Mouse (Mus musculus): ENCODE measurements around the gene Frmd6.
A peak's percentile ranks its signal among the peaks of the same experiment; 100 is the strongest.

The Frmd6 gene

DNA sequence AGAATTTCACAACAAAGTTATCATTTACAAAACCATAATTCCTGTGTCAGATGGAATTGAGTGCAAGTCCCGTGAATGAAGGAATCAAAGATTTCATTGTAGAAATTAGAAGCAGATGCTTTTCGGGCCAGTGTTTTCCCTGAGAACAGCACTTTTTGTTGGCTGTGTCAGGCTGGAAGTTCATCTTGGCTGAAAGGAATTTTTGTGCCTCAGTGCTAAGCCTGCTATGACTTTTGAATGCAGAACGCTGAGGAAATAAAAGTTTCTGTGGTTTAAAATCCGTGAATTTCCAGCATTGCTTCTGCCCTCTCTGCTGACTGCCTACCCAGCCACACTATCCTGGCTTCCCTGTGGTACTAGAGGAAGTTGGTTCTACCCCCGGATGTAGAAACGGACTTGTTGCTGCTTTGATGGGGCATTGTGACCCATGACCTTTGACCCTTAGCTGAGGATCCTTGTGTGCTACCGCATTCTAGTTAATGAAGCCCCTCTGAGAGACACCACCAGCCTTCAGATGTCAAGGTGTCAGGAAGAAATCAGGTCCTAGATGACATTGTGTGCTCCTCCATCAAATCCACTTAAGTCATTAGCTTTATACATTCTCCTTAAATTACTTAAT, 26.1 kb downstream of the Frmd6 start:
- no peak for DNase-seq (ENCODE audit: low spot score)

DNA sequence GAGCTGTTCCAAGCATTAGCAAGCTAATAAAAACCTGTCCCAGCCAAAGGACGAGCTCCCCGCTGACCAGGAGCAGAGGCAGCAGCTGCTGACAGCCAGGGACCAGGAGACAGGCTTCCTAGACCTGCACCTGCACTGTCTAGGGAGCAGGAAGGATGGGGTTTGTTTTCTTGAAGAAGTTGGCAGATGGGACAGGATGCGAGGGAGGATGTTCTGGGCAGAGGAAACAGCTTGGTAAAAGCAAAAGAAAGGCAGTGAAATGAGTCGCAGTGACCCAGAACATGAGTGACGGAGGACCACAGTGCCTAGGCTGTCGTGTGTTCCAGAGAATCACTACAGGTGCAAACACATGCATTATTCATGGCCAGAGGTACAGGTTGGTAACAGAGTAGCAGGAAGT, 27.7 kb downstream of the Frmd6 start:
- DNase-seq (ENCODE audit: low spot score) = no peak

DNA sequence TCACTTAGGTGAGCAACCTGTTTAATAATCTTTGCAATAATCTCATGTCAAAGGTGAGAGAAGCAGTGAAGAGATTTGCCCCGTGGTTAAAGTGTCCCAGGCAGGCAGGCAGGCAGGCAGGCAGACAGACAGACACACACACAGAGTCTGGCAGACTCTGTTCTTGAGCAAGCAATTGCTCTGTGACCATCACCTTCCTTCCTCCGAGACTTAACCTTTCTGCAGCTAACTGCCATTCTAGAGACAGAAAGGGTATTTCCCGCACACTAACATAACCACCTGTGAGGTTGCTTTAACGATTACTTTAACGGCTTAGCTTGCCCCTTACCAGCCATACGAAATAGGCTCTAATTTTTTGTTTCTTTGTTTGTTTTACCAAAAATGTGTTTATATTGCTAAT, 30.4 kb downstream of the Frmd6 start:
- DNase-seq (ENCODE audit: low spot score) = no peak

DNA sequence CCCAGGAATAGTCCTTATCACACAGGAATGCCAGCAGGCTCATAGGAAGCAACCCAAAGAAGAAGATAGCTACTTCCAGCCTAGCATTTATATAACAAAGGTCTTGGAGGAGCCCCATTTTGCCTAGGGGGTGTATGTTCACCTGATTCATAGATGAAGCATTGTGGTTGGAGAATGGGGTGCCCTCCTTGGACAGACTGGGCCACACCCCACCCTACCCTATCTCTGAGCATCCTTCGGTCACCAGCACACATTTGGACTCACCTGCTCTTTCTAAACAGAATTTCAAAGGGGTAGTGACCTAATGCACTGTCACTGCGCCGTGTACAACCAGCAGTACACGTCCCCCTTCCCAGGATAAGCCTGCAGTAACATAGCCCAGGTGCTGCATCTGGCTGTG, 31.5 kb downstream of the Frmd6 start:
- DNase-seq (ENCODE audit: low spot score) = no peak

DNA sequence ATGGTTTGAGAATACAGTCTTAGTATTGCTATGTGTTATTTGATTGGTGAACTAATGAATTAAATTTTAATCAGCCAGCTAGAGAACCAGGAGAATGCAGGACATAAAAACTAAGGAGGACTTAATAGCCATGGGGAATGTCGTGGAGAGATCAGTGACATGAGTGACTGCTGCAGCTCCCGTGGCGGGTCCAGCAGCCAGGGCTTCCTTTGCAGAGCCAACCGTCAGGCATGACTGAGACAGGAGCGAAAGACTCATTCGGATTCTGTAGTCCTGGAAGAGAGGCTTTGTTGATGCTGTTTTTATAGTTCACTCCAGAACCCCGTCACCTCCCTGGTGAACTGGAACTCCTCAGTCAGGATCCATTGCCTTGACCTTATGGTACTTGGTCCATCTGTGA, 38.0 kb downstream of the Frmd6 start:
- no peak for DNase-seq (ENCODE audit: low spot score)

DNA sequence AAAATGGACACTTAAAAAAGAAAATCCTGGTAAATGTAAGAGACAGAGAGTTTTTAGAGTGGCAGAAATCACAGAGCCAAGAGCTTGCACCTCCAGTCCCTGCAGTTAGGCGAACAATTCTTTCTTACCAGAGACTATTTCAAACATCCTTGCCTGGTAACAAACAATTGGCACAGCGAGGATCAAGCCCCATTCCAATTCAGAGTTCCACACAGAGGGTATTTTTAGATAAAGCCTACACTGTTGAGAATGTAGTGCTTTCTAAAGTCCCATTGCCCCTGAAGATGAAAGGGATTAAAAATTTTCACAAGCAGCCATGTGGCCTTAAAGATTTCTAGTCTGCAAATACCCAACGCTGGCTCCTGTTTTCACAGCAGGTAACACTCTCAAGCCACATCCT, 42.5 kb downstream of the Frmd6 start:
- DNase-seq (ENCODE audit: low spot score) = no peak

DNA sequence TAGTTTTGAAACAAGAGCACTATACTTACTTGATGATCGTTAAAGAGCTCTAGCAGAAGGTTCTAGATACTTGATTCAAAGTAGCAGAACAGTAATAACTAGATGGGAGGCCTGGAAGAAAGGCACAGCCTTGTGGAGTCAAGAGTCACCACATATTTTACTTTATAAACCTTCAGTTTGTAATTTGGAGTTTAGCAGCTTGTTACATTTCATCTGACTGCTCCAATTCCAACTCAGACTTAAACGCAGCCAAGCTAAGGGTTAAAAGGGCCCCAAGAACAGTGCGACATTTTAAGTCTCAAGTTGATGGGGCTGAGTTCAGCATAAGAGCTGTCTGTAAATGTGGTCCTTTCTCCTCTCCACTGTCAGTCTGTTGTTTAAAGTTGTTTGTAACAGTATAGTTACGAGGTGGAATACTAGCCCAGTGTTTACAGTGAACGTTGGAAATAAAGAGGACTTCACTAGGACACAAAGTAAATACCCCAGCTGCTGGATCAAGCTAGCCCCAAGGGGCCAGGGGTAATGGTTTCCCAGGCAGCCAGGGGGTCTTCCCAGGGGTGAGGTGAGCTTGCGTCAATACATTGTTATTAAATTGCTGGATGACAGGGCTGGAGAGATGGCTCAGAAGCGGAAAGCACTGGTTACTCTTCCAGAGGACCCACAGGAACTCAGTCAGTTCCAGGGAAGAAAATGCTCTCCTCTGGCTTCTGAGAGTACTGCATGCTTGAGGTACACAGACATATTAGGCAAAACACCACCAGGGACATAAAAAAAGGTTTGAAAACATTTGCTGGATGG, 43.1 kb downstream of the Frmd6 start:
- no peak for DNase-seq (ENCODE audit: low spot score)

DNA sequence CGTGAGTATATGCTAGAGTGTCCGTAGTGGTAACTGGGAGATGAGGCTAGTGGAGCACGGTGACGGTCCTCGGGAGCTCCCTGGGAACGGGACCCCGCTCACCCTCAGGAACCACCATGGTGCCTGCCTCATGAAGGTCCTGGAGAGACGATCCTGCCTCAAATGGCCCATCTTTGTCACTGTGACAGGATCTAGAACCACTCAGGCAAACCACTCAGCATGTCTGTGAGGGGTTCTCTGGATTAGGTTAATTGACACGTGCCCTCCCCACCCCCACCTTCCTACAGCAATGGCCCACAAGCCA, 43.6 kb downstream of the Frmd6 start:
- DNase-seq (ENCODE audit: low spot score) = no peak

DNA sequence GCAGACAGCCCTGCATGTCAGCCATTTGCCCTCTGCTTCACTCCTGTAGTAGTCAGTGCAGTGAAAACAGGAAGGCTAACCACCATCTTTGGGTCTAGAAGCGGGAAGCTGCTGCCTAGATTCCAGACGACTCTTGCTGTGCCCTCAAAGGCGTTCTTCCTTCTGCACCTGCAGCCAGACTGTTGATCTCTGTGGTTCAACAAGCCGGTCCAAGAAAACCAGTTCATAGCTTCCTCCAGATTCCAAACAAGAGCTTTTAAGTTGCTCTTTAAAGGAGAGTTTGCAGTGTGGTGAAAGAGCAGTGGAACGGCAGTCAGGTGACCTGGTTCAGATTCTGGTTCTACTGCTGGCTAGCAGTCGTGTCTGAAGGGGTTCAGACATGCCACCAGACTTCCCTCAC, 48.2 kb downstream of the Frmd6 start:
- DNase-seq (ENCODE audit: low spot score) = no peak

DNA sequence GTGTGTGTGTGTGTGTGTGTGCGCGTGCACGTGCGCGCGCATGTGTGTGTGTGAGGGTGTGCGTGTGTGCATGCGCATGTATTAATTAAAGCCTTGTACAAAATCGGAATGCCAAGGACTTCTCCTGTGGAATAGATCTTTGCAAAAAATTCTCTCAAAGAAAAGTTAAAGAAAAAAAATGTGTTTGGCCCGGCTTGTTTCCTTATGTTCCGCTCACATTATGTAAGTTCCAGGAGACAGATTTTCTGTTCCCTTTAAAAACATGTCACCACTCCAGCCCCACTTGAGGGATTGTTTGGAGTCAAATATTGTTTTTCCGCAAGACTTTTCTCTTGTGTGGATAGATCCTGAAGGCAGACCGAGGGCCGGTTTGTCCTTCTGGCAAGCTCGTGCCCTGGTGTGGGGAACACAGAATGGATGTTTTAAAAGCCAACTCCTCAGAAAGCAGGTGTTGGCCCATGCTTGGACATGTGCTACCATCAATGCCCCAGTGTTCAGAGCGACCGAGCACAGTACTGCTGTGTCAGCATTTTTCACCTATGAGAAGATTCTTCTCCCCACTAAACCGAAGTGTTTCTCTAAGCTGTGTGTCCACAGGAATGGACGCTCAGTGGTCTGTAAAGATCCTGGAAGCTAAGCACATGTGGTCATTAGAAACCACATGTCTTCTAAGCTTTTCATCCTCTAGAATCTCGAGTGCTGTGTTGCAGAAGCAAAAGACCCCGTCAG, 51.1 kb downstream of the Frmd6 start:
- no peak for DNase-seq (ENCODE audit: low spot score)

DNA sequence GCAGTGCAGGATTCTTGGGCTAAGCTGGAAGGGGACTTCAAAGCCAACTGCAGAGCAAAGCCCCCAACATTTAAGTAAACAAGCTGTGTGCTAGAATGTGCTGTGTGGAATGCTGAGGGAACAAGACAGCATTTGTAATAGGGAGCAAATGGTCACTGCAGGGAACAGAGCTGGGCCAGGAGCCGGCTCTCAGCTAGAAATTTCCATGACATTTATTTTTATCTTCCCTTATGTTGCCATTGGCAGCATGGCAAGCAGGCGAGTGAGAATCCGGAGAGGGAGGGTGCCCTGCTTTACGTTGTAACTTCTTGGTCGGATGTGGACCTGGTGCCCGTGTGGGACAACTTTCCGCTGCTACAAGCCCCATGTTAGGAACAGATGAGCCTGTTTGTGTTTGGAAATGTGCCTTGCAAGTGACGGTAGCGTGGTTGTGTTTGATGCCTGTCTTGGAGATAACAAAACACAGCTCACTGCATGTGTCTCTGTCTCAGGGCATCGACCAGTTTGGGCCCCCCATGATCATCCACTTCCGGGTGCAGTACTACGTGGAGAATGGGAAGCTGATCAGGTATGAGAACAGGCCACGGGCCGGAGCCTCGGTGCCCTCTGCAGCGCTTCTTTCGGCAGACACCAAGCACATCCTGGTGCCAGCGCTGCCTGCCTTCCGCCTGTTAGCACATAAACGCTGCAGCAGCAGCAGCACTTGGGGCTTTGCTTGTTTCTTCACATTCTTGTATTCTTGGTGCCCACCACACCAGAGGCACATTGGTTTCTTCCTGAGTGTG, 52.8 kb downstream of the Frmd6 start:
- no peak for DNase-seq (ENCODE audit: low spot score)

DNA sequence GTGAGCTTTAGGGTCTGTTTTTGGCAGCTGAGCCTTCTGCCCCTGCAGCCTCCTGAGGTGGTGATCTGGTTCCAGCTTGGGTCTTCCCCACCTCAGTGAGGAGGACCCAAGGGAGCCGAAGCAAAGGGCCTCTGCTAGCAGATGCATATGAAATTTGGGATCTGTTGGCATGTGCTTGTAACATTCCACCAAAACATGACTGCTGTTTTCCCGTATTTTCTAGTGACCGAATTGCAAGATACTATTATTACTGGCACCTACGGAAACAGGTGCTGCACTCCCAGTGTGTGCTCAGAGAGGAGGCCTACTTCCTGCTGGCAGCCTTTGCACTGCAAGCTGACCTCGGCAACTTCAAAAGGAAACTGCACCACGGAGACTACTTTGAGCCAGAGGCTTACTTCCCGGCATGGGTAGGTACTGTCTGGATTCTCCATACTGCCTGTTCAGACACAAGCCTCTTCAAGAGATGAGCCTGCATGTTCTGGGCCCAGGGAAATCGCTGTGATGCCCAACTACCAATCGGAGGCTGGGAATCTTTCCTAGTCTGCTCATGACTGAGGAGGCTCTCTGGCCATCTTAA, 55.2 kb downstream of the Frmd6 start:
- DNase-seq (ENCODE audit: low spot score) = no peak

DNA sequence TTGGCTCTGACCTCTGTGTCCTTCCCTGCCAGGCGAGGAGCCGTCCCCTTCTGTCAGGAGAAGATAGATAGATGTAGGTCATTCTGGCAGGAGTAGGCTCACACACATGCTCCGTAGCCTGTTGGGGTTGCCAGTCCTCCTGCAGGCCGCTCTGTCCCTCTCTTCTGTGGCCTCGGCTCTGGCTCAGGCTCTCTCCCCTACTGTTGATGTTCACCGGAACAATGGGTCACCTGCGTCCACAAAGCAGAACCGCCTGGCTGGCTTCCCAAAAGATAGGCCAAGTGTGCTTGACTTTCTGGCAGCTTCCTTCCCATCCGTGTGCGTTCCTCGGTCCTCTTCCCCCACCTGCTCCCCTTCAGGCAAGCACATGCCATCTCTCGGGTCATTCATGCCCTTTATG, 56.0 kb downstream of the Frmd6 start:
- DNase-seq (ENCODE audit: low spot score) = peak; percentile 38

DNA sequence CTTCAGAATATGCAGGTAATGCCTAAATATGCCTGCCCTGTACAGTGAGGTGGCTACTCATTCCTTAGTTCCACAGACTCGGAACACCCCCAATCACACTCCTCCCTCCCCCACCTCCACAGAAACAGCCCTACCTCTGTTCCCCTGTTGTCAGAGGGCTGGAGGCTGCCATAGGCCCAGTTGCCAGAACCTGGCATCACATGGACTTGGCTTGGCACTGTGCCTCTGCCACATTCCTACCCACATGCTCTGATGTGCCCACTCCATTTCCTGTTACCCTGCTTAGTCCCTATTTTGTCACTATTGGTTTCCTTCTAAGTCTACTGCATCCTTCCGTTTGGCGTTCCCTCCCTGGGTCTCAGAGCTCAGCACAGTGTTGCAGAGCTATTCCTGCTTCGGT, 56.5 kb downstream of the Frmd6 start:
- no peak for DNase-seq (ENCODE audit: low spot score)

DNA sequence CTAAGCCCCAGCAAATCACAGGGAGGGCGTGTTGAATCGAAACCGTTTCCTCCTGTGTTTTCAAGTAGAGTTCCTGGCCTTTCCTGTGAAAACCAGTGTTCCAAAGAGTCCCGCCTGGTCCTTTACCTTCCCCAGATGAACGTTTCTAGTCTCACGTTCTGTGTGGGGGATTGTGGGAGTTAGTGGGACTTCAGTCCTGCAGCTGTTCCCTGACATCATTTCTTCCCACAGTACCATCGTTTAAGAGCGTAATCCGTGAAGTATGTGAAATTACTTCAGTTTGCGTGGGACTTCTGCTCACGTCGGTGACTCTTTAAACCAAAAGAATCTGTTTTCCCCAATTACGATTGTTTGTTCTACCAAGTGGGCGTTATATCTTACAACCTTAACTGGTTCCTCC, 57.8 kb downstream of the Frmd6 start:
- no peak for DNase-seq (ENCODE audit: low spot score)

DNA sequence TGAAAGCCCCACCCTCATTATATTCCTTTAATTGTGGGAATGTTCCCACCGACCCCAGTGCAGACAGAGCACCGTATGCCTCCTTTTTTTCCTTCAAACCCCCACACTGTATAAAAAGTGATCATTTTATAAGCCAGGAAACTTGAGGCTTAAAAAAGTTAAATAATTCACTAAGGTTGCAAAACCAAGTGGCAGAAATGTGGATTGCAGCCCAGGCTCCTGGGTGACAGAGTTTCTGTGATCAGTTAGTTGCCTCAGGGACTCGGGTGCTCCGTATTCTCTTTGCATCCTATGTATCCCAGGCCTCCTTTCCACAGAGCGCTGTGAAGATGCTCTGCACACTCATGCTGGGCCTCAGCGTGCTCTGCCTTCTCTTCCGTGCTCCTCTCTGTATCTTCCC, 58.8 kb downstream of the Frmd6 start:
- no peak for DNase-seq (ENCODE audit: low spot score)

DNA sequence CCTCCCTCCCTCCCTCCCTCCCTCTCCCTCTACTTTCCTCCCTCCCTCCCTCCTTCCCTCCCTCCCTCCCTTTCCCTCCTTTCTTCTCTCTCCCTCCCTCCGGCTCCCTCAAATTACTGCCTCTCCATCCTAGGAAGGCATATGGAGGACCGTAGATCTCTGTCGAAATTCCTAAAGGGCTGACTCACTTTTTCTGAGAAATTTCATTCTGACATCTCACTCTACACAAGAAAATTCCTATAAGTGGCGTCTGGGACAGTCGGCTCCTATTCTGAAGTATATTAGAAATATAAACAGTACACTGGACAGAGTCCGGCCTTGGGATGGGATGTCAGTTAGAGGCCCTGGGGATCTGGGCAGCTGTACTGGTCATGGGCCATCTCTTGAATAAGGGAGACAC, 59.7 kb downstream of the Frmd6 start:
- DNase-seq (ENCODE audit: low spot score) = no peak

DNA sequence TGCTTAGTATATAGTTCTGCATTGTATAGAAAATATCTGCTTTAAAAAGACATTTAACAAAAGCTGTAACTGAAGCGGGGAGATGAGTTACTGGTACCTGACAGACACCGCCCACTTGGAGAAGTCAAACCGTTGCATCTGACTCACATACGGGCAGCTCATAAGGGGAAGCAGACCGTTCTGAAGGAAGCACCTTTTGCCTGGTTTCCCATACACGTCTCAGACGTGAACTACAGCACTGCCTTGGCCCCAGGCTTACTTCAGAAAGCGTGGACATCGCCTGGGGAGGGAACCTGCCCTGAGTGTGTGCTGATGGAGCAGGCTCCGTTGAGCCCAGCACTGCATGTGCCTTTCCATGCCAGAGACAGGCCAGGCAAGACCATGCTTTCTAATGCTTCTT, 60.3 kb downstream of the Frmd6 start:
- no peak for DNase-seq (ENCODE audit: low spot score)

DNA sequence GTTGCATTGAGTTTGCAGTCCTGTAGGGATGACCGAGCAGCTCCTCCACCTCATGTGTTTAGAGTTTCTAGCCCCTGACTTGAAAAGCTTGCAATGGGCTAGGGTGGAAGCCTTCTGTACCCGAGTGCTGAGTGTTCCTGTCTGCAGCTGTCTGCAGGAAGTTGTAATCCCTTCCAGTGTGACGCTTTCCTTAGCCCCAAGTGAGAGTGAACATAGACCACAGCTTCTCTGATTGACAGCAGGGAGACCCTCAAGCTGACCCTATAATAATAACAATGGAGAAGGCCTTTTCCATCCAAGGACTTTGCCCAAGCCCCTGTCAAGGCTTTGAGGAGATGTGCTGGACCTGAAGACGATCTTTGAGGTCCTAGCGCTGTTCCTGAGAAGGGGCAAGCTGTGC, 65.1 kb downstream of the Frmd6 start:
- DNase-seq (ENCODE audit: low spot score) = no peak

DNA sequence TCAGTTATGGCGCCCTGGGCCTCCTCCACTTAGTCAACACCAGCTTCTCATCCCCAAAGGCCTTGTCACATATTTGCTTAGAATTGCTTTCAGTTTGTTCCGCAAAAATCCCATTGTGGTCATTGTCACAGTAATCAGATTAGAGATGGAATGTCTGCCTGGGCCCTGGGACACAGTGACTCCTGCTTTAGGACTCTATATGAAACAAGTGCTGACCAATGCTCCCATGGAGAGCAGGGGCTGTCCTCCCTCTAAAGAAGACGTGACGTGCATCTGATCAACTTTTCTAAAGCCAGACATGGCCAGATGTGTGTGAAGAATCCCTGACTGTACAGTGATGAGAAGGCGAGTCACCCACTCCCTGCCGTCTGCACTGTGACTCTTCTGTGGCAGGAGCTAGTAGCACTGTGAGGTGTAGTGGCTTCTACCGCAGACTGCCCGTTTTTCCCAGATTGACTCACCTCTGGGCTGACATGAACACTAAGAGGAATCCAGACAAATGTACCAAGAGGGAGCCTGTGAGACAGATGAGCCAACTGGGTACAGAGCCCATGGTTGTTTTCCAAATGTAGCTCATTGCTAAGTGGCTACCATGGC, 65.7 kb downstream of the Frmd6 start:
- no peak for DNase-seq (ENCODE audit: low spot score)

DNA sequence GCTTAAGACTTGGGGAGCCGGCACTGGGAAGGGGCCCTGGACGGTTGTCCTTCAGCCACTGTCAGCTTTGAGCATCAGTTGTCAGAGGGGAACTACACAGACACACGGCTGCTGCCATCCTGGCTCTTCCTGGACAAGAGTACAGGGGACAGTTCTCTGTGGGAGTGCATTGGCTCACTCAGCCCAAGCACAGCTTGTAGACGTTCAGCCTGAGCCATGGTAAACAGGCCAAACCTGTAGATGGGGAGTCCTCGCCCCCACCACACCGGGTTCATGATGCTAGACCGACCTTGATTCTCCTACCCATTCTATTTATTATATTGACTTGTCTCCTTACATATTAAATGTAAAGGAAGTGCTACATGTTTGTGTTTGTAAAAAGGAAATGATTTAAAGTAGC, 70.0 kb downstream of the Frmd6 start:
- DNase-seq (ENCODE audit: low spot score) = no peak

DNA sequence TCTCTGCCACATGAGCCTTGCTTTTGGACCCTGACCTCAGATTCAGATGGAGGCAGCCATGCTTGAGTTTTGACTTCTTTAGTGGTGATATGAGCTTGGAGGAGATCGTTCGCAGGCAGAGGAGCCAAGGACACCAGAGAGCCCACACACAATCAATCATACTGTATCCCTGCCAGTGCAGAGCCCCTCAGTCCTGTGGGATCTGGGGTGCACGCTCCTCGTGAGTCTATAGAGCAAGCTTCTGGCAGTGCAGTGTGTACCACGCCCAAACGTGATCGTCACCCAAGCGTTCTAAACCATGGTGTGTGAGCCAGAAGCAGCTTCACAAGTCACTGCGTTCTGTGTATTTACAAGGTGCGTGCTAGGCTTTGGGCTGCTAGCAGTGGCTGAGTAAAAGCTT, 70.8 kb downstream of the Frmd6 start:
- no peak for DNase-seq (ENCODE audit: low spot score)
